Comparison of ENCODE assay signal across 29 mouse cellular contexts in genomic region chr11:80887021-80887420, GRCm38 (mm10). TPM values are rescaled to one million over a fixed set of nuclear protein-coding genes. Genes with fewer than 3 reads are reported as not detected.
A peak's percentile ranks its signal among the peaks of the same experiment; 100 is the strongest.
DNase-seq lines count a peak whose midpoint lies in the region; TF ChIP-seq lines count a peak whose summit lies in the region.
"Had no signal": no experiment of that assay in that cellular context is flagged by ENCODE, and none has a peak within 500 bp of the region (broad histone marks: within the 10 kb centered on the region; RNA-seq: fewer than 3 reads in every experiment).

No protein-coding gene starts in this region.

- DNase-seq in lung, adult 2 months, result peak; percentile 11
- no peak for DNase-seq in lung, postnatal 25 days (ENCODE audit: low spot score)
- peak; percentile 72 for DNase-seq in cerebellum, adult 11-12 months
- DNase-seq in cerebellum, adult 9-11 months, result peak; percentile 71
- DNase-seq in layer of hippocampus, postnatal 25 days (ENCODE audit: extremely low spot score in 1 of 2, low spot score in 1 of 2), result no peak
- DNase-seq in right cerebral cortex, postnatal 36 days (ENCODE audit: low spot score in 2 of 2), result no peak
- DNase-seq in spleen, adult 12 weeks (ENCODE audit: low spot score), result no peak
- DNase-seq: adrenal gland, postnatal 14 days; forebrain, postnatal 0 days; gastrocnemius, postnatal 25 days; heart, adult 18-20 months; heart, postnatal 14 days; kidney, postnatal 4 days; liver, postnatal 0 days; right cerebral cortex, postnatal 4 days; thymus, postnatal 25 days had no signal

- no peak for TF ChIP-seq CTCF in lung, adult 2 months (IDR thresholded peaks at IDR 0.05; ENCODE audit: insufficient read depth, low read length)

- no peaks in the 10 kb centered on the region for H3K4me1 ChIP-seq in lung, adult 2 months (ENCODE audit: control insufficient read depth, insufficient read depth, low read length)
- H3K4me1 ChIP-seq: heart, embryonic 13.5 days; hindbrain, embryonic 12.5 days; midbrain, embryonic 15.5 days; neural tube, embryonic 13.5 days; stomach, embryonic 15.5 days had no signal

- no peak for TF ChIP-seq POLR2A in lung, adult 2 months (IDR thresholded peaks at IDR 0.05; ENCODE audit: borderline replicate concordance, extremely low read depth, low read depth, low read length)

- H3K4me3 ChIP-seq in lung, adult 2 months (replicated peaks; ENCODE audit: extremely low read depth, low read depth, low read length), result no peak overlapping the region
- H3K4me3 ChIP-seq: heart, embryonic 13.5 days; hindbrain, embryonic 12.5 days; left cerebral cortex, adult 2 months; midbrain, embryonic 15.5 days; myocyte; neural tube, embryonic 13.5 days; stomach, embryonic 15.5 days had no signal

- 50% methylated on average over 3 of the region's 3 CpGs for WGBS in lung, adult 2 months

RNA-seq across cellular contexts. Expression of gene Spaca3, which starts 28.9 kb away (rescaled TPM):
- 0.29 TPM in 1 of 2 replicates, not detected in the other for polyA plus RNA-seq in lung, adult 2 months (2012; rRNA removed)
- not detected for total RNA-seq in layer of hippocampus, postnatal 25 days (2021)
- total RNA-seq: adrenal gland, postnatal 14 days; forebrain, postnatal 0 days; gastrocnemius, postnatal 25 days; heart, adult 18-20 months; heart, postnatal 14 days; left cerebral cortex, adult 2 months; liver, adult 2 months had no signal
- polyA plus RNA-seq: embryonic facial prominence, embryonic 14.5 days; forebrain, postnatal 0 days; heart, embryonic 13.5 days; hindbrain, embryonic 12.5 days; intestine, postnatal 0 days; kidney, embryonic 16.5 days; limb, embryonic 11.5 days; liver, adult 2 months; liver, postnatal 0 days; macrophage; midbrain, embryonic 15.5 days; myocyte; neural tube, embryonic 13.5 days; stomach, embryonic 15.5 days had no signal

Comparison
In these comparisons a context has a peak if more than half of its experiments do, and no peak if none do; other contexts are left out.
1. DNase-seq: peak in lung, adult 2 months (single experiment), cerebellum, adult 11-12 months (single experiment) and cerebellum, adult 9-11 months (single experiment); none in lung, postnatal 25 days (single experiment), layer of hippocampus, postnatal 25 days (0 of 2), right cerebral cortex, postnatal 36 days (0 of 2) and spleen, adult 12 weeks (single experiment).